In genomic region chr9:8185433-8185832, GRCm38 (mm10) we compare ENCODE assay signal across 20 mouse cellular contexts. TPM values are rescaled to one million over a fixed set of nuclear protein-coding genes. Genes with fewer than 3 reads are reported as not detected.
DNase-seq lines count a peak whose midpoint lies in the region; ATAC-seq and TF ChIP-seq lines count a peak whose summit lies in the region.
"Had no signal": no experiment of that assay in that cellular context is flagged by ENCODE, and none has a peak within 500 bp of the region (broad histone marks: within the 10 kb centered on the region; RNA-seq: fewer than 3 reads in every experiment).

No protein-coding gene starts in this region.

- no peak for TF ChIP-seq POLR2A in kidney, adult 2 months (IDR thresholded peaks at IDR 0.05; ENCODE audit: low read depth, low read length)

- 37% methylated on average over 1 of the region's 1 CpGs for WGBS in kidney, adult 2 months
- WGBS in forebrain, postnatal 0 days = 76% methylated on average over 1 of the region's 1 CpGs

- H3K9me3 ChIP-seq in forebrain, postnatal 0 days (ENCODE audit: low read length) = no peaks in the 10 kb centered on the region
- H3K9me3 ChIP-seq: embryonic facial prominence, embryonic 13.5 days; forebrain, embryonic 12.5 days; heart, embryonic 13.5 days; hindbrain, embryonic 13.5 days had no signal

- H3K4me1 ChIP-seq in kidney, adult 2 months (ENCODE audit: control insufficient read depth, insufficient read depth, low read length) = 0 out of 2 replicates have a peak, but pooled peaks cover 2% of the 10 kb centered on the region
- no peaks in the 10 kb centered on the region for H3K4me1 ChIP-seq in forebrain, postnatal 0 days (ENCODE audit: insufficient read depth)
- H3K4me1 ChIP-seq: embryonic facial prominence, embryonic 13.5 days; forebrain, embryonic 12.5 days; heart, embryonic 13.5 days; hindbrain, embryonic 13.5 days had no signal

- H3K36me3 ChIP-seq in kidney, adult 2 months (ENCODE audit: control insufficient read depth, insufficient read depth, low read length) = no peaks in the 10 kb centered on the region
- no peaks in the 10 kb centered on the region for H3K36me3 ChIP-seq in forebrain, postnatal 0 days (ENCODE audit: insufficient read depth)
- H3K36me3 ChIP-seq: embryonic facial prominence, embryonic 13.5 days; forebrain, embryonic 12.5 days; heart, embryonic 13.5 days; hindbrain, embryonic 13.5 days had no signal

- ATAC-seq in forebrain, postnatal 0 days = no peak
- ATAC-seq: activated CD4-positive, CD25-positive, alpha-beta regulatory T cell, adult 4 months; forebrain, embryonic 16.5 days; hindbrain, postnatal 0 days had no signal

- TF ChIP-seq CTCF in kidney, adult 2 months (conservative IDR thresholded peaks at IDR 0.05; ENCODE audit: insufficient read depth, insufficient read length, low read depth, low read length) = no peak
- no peak for TF ChIP-seq CTCF in forebrain, postnatal 0 days (IDR thresholded peaks at IDR 0.05; ENCODE audit: low read depth)

- no peak overlapping the region for H3K4me2 ChIP-seq in forebrain, postnatal 0 days (ENCODE audit: low read depth)
- H3K4me2 ChIP-seq: embryonic facial prominence, embryonic 13.5 days; forebrain, embryonic 12.5 days; heart, embryonic 13.5 days; hindbrain, embryonic 13.5 days had no signal

- intact Hi-C loops in heart, postnatal 14 days (cut with DNase I) = no loop called here

- DNase-seq in adrenal gland, postnatal 14 days = peak; percentile 11
- no peak for DNase-seq in adrenal gland, adult 8-10 months
- peak; percentile 89 for DNase-seq in kidney, adult 2 months
- peak; percentile 75 for DNase-seq in kidney, postnatal 10 days
- DNase-seq in kidney, postnatal 4 days = peak; percentile 42 to 46
- no peak for DNase-seq in heart, postnatal 14 days
- DNase-seq in forebrain, postnatal 0 days = no peak
- DNase-seq: adrenal gland, adult 2 months; cerebellum, adult 18-20 months; cerebellum, adult 9-11 months; cerebellum, postnatal 36 days; gastrocnemius, postnatal 25 days had no signal

- no peak overlapping the region for H3K9ac ChIP-seq in forebrain, postnatal 0 days
- H3K9ac ChIP-seq: embryonic facial prominence, embryonic 13.5 days; forebrain, embryonic 12.5 days; heart, embryonic 13.5 days; hindbrain, embryonic 13.5 days had no signal

- no peaks in the 10 kb centered on the region for H3K27me3 ChIP-seq in kidney, adult 2 months (replicated peaks; ENCODE audit: control insufficient read depth, insufficient read depth, low read length)
- no peaks in the 10 kb centered on the region for H3K27me3 ChIP-seq in forebrain, postnatal 0 days (ENCODE audit: insufficient read depth, low read length)
- H3K27me3 ChIP-seq: embryonic facial prominence, embryonic 13.5 days; forebrain, embryonic 12.5 days; heart, embryonic 13.5 days; hindbrain, embryonic 13.5 days had no signal

- H3K27ac ChIP-seq in kidney, adult 2 months (ENCODE audit: insufficient read depth, low read depth, low read length) = no peak overlapping the region
- H3K27ac ChIP-seq in forebrain, postnatal 0 days (ENCODE audit: low read depth, low read length) = no peak overlapping the region
- H3K27ac ChIP-seq: embryonic facial prominence, embryonic 13.5 days; forebrain, embryonic 12.5 days; heart, embryonic 13.5 days; hindbrain, embryonic 13.5 days; hindbrain, postnatal 0 days had no signal

- H3K4me3 ChIP-seq in kidney, adult 2 months (ENCODE audit: insufficient read depth, low read depth, low read length) = no peak overlapping the region
- no peak overlapping the region for H3K4me3 ChIP-seq in forebrain, postnatal 0 days (ENCODE audit: low read depth, low read length)
- H3K4me3 ChIP-seq: embryonic facial prominence, embryonic 13.5 days; forebrain, embryonic 12.5 days; heart, embryonic 13.5 days; hindbrain, embryonic 13.5 days had no signal

RNA-seq across cellular contexts. Expression of gene Cep126, which starts 51.3 kb away (rescaled TPM):
- total RNA-seq in adrenal gland, postnatal 14 days (2021) = 8.3 and 9.3 TPM in 2 replicates
- 10 to 100 TPM; 13.2 to 15.3 (median 14.3) TPM for total RNA-seq in adrenal gland, adult 8-10 months (2022)
- polyA plus RNA-seq in kidney, adult 2 months (2012; rRNA removed) = 1.4 and 2.6 TPM in 2 replicates
- total RNA-seq in heart, postnatal 14 days (2021) = 1 to 10 TPM; 3.0 to 3.4 TPM
- total RNA-seq in forebrain, postnatal 0 days (2014; rRNA removed) = 5.1 and 9.4 TPM in 2 replicates
- polyA plus RNA-seq in forebrain, postnatal 0 days (2015; fragmentation: Nextera tagmentation; extraction: Ambion mirVana) = 1.6 and 1.8 TPM in 2 replicates
- total RNA-seq: MEL had no signal
- polyA plus RNA-seq: activated CD4-positive, CD25-positive, alpha-beta regulatory T cell, adult 4 months had no signal

Comparison
In these comparisons a context has a peak if more than half of its experiments do, and no peak if none do; other contexts are left out.
1. DNase-seq: peak in adrenal gland, postnatal 14 days (single experiment), kidney, adult 2 months (single experiment), kidney, postnatal 10 days (single experiment) and kidney, postnatal 4 days (2 of 2); none in adrenal gland, adult 8-10 months (single experiment), heart, postnatal 14 days (0 of 2) and forebrain, postnatal 0 days (single experiment).